Mouse (Mus musculus) heart, embryonic 12.5 days (tissue): ENCODE measurements at regions not wholly inside any gene's neighbourhood (a gene's known extent, or its start where the extent isn't known, plus 50 kb on each side); places are given as distances from the start of the nearest gene placed in this dataset.

Experiments
- ATAC-seq: fragments of 200-750 bp; cut with Nextera tagmentation; 2 replicates; pipeline ENCODE4 v1.8.0; 2017; ENCODE audit warnings: moderate TSS enrichment, moderate library complexity; ENCODE audit not compliant: insufficient number of reproducible peaks, low FRiP score
- H3K27ac ChIP-seq: fragments of 300-500 bp; sonication (generic); 2 replicates; pipeline ENCODE4 v1.5.1; 2016; ENCODE audit warnings: mild to moderate bottlenecking, moderate library complexity; ENCODE audit not compliant: poor library complexity, severe bottlenecking
- H3K27me3 ChIP-seq: fragments of 300-500 bp; sonication (generic); replicated peaks from 2 replicates; pipeline ENCODE4 v1.6.1; 2016; ENCODE audit warnings: mild to moderate bottlenecking, moderate library complexity
- H3K36me3 ChIP-seq: fragments of 300-500 bp; sonication (generic); 2 replicates; pipeline ENCODE4 v1.6.1; 2016; ENCODE audit warnings: mild to moderate bottlenecking, moderate library complexity
- H3K4me1 ChIP-seq: fragments of 300-500 bp; sonication (generic); replicated peaks from 2 replicates; pipeline ENCODE4 v1.6.1; 2016; ENCODE audit warnings: mild to moderate bottlenecking
- H3K4me2 ChIP-seq: fragments of 300-500 bp; sonication (generic); 2 replicates; pipeline ENCODE4 v1.6.1; 2016; ENCODE audit warnings: mild to moderate bottlenecking, moderate library complexity
- H3K4me3 ChIP-seq: fragments of 300-500 bp; sonication (generic); 2 replicates; pipeline ENCODE4 v1.5.1; 2016; ENCODE audit warnings: mild to moderate bottlenecking
- H3K9ac ChIP-seq: fragments of 300-500 bp; sonication (generic); 2 replicates; pipeline ENCODE4 v1.6.1; 2016; ENCODE audit warnings: mild to moderate bottlenecking, moderate library complexity
- H3K9me3 ChIP-seq: fragments of 300-500 bp; sonication (generic); replicated peaks from 2 replicates; pipeline ENCODE4 v1.6.1; 2016; ENCODE audit warnings: mild to moderate bottlenecking, moderate library complexity
- WGBS: fragments of 180-500 bp; shearing (Covaris S2); methylation state at CpG from one replicate; pipeline ENCODE4 v1.1.7; 2016; 5-methylcytosine and 5-hydroxymethylcytosine counted together

DNA sequence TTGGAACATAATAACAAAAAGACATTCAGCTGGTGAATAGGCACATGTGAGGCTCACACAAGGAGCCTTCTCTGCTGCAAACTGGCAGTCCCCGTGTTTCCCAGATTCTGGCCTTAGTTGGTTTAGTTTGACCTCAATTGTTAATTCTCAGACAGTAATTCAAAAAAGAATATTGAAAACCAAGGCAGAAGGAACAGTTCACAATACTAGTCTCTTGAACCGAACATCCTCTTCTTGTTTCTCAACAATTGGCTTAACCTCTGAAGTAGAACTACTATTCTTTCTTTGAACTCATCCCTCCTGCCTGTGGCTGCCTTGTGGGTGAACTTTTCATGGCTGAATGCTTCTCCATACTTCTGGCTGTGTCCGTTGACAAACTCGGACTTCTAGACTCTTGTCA lies 110.4 kb upstream of the Neil3 start:
- H3K4me3 ChIP-seq, result no peak overlapping the region
- no peaks in the 10 kb centered on the region for H3K27me3 ChIP-seq
- 82% methylated on average over 4 of the region's 4 CpGs for WGBS
- H3K4me1 ChIP-seq, result no peaks in the 10 kb centered on the region
- H3K9me3 ChIP-seq, result no peaks in the 10 kb centered on the region
- no peak for ATAC-seq
- no peak overlapping the region for H3K4me2 ChIP-seq
- H3K27ac ChIP-seq, result no peak overlapping the region
- H3K36me3 ChIP-seq, result no peaks in the 10 kb centered on the region
- no peak overlapping the region for H3K9ac ChIP-seq

DNA sequence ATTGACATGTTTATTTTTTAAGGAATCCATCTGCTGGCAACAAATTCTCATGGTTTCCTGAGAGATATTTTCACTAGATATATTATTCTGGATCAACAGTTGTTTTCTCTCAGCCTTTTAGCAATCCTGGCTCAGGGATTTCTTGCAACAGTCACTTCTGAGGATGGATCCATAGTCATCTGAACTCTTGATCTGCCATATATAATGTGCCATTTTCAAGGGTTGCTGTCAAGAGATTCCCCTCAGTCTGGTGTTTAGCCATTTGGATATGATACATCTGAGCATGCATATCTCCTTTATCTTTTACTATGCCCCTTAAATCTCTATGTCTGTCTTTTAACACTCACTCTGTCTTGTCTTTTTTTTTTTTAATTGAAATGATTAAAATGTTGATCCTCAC lies 130.3 kb upstream of the Neil3 start:
- H3K36me3 ChIP-seq, result no peaks in the 10 kb centered on the region
- no peak for ATAC-seq
- no peaks in the 10 kb centered on the region for H3K27me3 ChIP-seq
- H3K4me2 ChIP-seq, result no peak overlapping the region
- H3K4me3 ChIP-seq, result no peak overlapping the region
- H3K27ac ChIP-seq, result no peak overlapping the region
- H3K9ac ChIP-seq, result no peak overlapping the region
- no peaks in the 10 kb centered on the region for H3K9me3 ChIP-seq
- H3K4me1 ChIP-seq, result no peaks in the 10 kb centered on the region

DNA sequence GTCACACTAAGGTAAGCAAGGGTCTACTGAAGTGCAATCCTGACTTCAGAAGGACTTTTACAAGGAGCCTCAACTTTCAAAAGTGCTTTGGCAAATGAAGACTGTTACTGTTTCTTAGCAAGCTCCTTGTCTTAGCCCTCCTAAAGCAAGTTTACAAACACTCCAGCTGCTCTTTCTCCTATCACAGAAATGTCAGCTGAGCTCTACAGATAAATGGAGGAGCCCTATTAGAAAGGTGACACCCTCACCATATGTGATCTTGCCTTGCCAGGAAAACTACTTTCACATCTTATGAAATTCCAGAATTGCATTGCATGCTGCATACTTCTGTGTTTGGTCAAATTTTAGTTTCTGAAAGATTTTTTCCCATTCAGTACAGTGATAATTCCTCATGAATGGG lies 136.6 kb upstream of the Neil3 start:
- Histone ChIP-seq H3K4me2 (no peak overlapping the region), H3K27me3 (no peaks in the 10 kb centered on the region), H3K36me3 (no peaks in the 10 kb centered on the region), H3K4me1 (no peaks in the 10 kb centered on the region), H3K4me3 (no peak overlapping the region), H3K27ac (no peak overlapping the region), H3K9me3 (no peaks in the 10 kb centered on the region), H3K9ac (no peak overlapping the region)
- no peak for ATAC-seq

DNA sequence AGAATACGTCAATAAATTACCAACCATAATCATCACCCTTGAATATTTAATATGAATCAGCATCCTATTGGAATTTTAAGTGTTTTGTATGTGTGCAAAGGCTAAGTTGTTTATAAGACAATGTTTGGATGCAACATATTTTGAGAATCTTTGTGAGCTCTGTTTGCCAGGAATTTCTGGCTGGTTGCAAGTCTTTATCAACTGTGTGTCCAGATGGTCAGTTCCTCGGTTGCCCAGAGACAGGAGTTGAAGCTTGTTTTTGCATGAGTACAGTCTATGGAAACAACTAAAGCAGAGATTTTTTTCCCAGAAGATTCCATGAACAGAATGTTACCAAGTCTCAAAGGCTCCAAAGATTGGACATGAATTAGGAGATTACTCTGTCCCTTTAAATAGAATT lies 142.0 kb upstream of the Neil3 start:
- Histone ChIP-seq H3K4me1 (no peaks in the 10 kb centered on the region), H3K9ac (no peak overlapping the region), H3K27ac (no peak overlapping the region), H3K4me2 (no peak overlapping the region), H3K27me3 (no peaks in the 10 kb centered on the region), H3K36me3 (no peaks in the 10 kb centered on the region), H3K9me3 (no peaks in the 10 kb centered on the region), H3K4me3 (no peak overlapping the region)
- ATAC-seq, result no peak
- WGBS, result 56% methylated on average over 2 of the region's 2 CpGs

- H3K27me3 ChIP-seq, result no peaks in the 10 kb centered on the region
- no peak for ATAC-seq
- no peak overlapping the region for H3K4me2 ChIP-seq
- H3K27ac ChIP-seq, result no peak overlapping the region
- no peaks in the 10 kb centered on the region for H3K9me3 ChIP-seq
- H3K36me3 ChIP-seq, result no peaks in the 10 kb centered on the region
- 75% methylated on average over 4 of the region's 4 CpGs for WGBS
- no peaks in the 10 kb centered on the region for H3K4me1 ChIP-seq
- no peak overlapping the region for H3K4me3 ChIP-seq
- no peak overlapping the region for H3K9ac ChIP-seq
These were observed 143.0 kb upstream of the Neil3 start for GRCm38 (mm10) chr8:53781885-53782284.

DNA sequence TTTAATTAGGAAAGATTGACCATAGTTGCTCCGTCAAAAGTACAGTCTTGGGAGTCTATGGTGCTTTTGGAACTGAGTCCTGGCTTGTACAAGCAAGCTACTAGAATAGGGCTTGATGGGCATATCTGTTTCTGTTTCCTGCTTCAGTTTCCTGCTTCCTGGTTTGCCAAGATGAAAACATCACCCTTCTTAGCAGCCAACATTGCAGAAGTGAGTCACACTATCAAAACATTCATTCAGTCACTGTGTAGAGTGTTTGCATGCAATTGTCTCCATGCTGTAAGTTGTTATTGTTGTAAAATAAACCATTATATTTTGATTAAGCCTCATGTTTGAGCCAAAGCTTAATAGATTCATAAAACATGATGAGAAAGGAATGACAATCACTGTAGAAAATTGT lies 149.3 kb upstream of the Neil3 start:
- H3K4me3 ChIP-seq, result no peak overlapping the region
- H3K4me2 ChIP-seq, result no peak overlapping the region
- H3K9me3 ChIP-seq, result no peaks in the 10 kb centered on the region
- H3K36me3 ChIP-seq, result no peaks in the 10 kb centered on the region
- H3K27ac ChIP-seq, result no peak overlapping the region
- ATAC-seq, result no peak
- 71% methylated on average over 1 of the region's 1 CpGs for WGBS
- H3K27me3 ChIP-seq, result no peaks in the 10 kb centered on the region
- H3K4me1 ChIP-seq, result no peaks in the 10 kb centered on the region
- H3K9ac ChIP-seq, result no peak overlapping the region

DNA sequence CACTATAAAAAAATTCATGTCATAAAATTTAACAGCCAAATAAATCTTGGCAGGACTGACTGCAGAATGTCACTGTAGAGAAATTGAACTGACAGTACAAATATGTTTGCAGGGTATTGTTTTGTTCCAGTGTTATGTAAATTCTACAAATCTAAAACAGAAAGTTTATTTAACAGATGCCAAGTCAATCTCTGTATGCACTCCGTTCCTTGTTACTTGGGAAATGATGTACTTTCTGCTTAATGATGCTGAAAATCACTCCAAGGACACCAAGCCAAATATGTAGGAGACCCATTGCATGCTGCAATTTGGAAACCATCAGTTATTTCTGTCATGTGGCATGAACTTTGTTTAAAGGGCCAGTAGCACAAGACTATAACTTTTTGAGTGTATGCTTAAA lies 182.3 kb upstream of the Neil3 start:
- Histone ChIP-seq H3K9ac (no peak overlapping the region), H3K4me3 (no peak overlapping the region), H3K36me3 (no peaks in the 10 kb centered on the region), H3K27me3 (no peaks in the 10 kb centered on the region), H3K27ac (no peak overlapping the region), H3K4me1 (no peaks in the 10 kb centered on the region), H3K9me3 (no peaks in the 10 kb centered on the region), H3K4me2 (no peak overlapping the region)
- no peak for ATAC-seq
- 64% methylated on average over 1 of the region's 1 CpGs for WGBS

- Histone ChIP-seq H3K4me3 (no peak overlapping the region), H3K9me3 (no peaks in the 10 kb centered on the region), H3K4me2 (no peak overlapping the region), H3K27me3 (no peaks in the 10 kb centered on the region), H3K4me1 (no peaks in the 10 kb centered on the region), H3K36me3 (no peaks in the 10 kb centered on the region), H3K27ac (no peak overlapping the region), H3K9ac (no peak overlapping the region)
- ATAC-seq, result no peak
- 81% methylated on average over 1 of the region's 1 CpGs for WGBS
These were observed 188.5 kb upstream of the Neil3 start for GRCm38 (mm10) chr8:53827395-53827794.

GRCm38 (mm10) chr8:53847821-53848220 lies 209.0 kb upstream of the Neil3 start:
- H3K4me2 ChIP-seq, result no peak overlapping the region
- no peak overlapping the region for H3K4me3 ChIP-seq
- ATAC-seq, result no peak
- no peaks in the 10 kb centered on the region for H3K27me3 ChIP-seq
- no peak overlapping the region for H3K27ac ChIP-seq
- no peaks in the 10 kb centered on the region for H3K36me3 ChIP-seq
- H3K9me3 ChIP-seq, result no peaks in the 10 kb centered on the region
- H3K4me1 ChIP-seq, result no peaks in the 10 kb centered on the region
- no peak overlapping the region for H3K9ac ChIP-seq

GRCm38 (mm10) chr8:53868567-53868966 lies 208.8 kb upstream of the Vegfc start:
- Histone ChIP-seq H3K9ac (no peak overlapping the region), H3K27ac (no peak overlapping the region), H3K36me3 (no peaks in the 10 kb centered on the region), H3K4me3 (no peak overlapping the region), H3K27me3 (no peaks in the 10 kb centered on the region), H3K4me2 (no peak overlapping the region), H3K9me3 (no peaks in the 10 kb centered on the region), H3K4me1 (no peaks in the 10 kb centered on the region)
- no peak for ATAC-seq
- 48% methylated on average over 1 of the region's 1 CpGs for WGBS

DNA sequence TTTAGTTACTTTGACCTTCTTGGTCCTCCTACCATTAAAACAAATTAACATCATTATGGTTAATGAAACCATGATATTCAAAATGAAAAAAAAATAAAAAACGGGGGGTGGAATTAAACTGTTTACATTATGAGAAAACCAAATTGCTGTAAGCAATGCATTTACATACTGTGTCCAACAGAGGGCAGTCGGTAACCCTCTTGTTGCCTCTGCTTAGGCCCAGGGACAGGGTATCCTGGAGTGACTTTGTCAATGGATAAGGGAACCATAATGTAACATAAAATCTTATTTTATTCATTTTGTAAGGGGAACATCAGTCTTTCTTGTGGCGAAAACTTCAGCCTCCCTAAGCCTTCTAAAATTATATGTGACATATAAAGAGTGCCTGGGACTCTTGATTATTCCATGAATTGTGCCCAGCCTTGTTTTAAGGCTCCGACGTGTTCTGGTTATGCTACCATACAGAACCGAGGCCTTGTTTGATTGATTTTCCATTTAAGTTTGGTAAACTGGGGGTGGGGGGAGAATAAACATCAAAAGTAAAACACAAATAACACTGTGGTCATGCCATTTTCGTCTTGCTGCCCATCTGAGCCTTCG lies 207.3 kb upstream of the Vegfc start:
- Histone ChIP-seq H3K36me3 (no peaks in the 10 kb centered on the region), H3K27ac (no peak overlapping the region), H3K9ac (no peak overlapping the region), H3K4me2 (no peak overlapping the region), H3K4me1 (no peaks in the 10 kb centered on the region), H3K9me3 (no peaks in the 10 kb centered on the region), H3K27me3 (no peaks in the 10 kb centered on the region), H3K4me3 (no peak overlapping the region)
- no peak for ATAC-seq
- 59% methylated on average over 8 of the region's 8 CpGs for WGBS

- no peaks in the 10 kb centered on the region for H3K27me3 ChIP-seq
- H3K4me2 ChIP-seq, result no peak overlapping the region
- no peaks in the 10 kb centered on the region for H3K36me3 ChIP-seq
- no peaks in the 10 kb centered on the region for H3K4me1 ChIP-seq
- H3K9me3 ChIP-seq, result no peaks in the 10 kb centered on the region
- H3K4me3 ChIP-seq, result no peak overlapping the region
- ATAC-seq, result no peak
- H3K27ac ChIP-seq, result no peak overlapping the region
- 62% methylated on average over 4 of the region's 4 CpGs for WGBS
- no peak overlapping the region for H3K9ac ChIP-seq
These were observed 205.3 kb upstream of the Vegfc start for GRCm38 (mm10) chr8:53872033-53872619.
